In the genomic region with DNA sequence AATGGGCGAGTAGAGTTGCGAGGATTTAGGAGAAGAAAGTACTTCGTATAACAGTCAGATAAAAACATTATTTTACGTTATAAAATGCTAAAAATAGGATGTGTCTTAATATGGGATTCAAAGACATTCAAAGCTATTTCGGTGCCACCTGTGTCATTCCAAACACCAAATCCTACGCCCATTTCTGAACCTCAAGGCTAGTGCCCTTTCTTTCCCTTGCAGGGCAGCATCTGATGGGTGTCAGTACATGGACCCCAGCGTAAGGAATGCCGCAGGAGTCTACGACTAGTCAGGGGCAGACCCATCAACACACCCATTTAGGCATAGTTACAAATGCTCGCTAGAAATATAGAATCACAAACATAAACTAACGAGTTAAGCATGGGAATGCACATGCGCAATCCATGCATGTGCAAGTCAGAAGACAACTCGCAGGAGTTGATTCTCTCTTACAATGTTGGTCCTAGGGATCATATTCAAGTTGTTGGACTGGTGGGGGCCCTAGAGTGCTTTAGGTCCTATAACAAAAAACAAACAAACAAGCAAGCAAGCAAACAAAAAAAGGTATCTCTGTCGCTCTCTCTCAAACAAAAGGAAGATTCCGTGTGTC, we compare ENCODE assay signal across 10 mouse cellular contexts.
DNase-seq lines count a peak whose midpoint lies in the region; ATAC-seq and TF ChIP-seq lines count a peak whose summit lies in the region.
"Had no signal": no experiment of that assay in that cellular context is flagged by ENCODE, and none has a peak within 500 bp of the region (broad histone marks: within the 10 kb centered on the region; RNA-seq: fewer than 3 reads in every experiment).

No protein-coding gene starts in this region.

- no peak for ATAC-seq in heart, embryonic 13.5 days (ENCODE audit: extremely low read depth, insufficient number of reproducible peaks, low FRiP score, low TSS enrichment)
- ATAC-seq in embryonic facial prominence, embryonic 14.5 days (ENCODE audit: low read depth), result no peak
- no peak for ATAC-seq in limb, embryonic 13.5 days (ENCODE audit: low FRiP score, low read depth)

- peaks cover 12% of the 10 kb centered on the region for H3K4me1 ChIP-seq in heart, embryonic 13.5 days
- H3K4me1 ChIP-seq in heart, adult 2 months (ENCODE audit: control insufficient read depth, insufficient read depth, low read length), result peaks cover 2% of the 10 kb centered on the region
- H3K4me1 ChIP-seq in embryonic facial prominence, embryonic 14.5 days (ENCODE audit: control insufficient read depth, insufficient read depth, low read length), result peaks cover 4% of the 10 kb centered on the region
- peaks cover 3% of the 10 kb centered on the region; the same call in 1 of the 2 replicates for H3K4me1 ChIP-seq in limb, embryonic 13.5 days
- no peaks in the 10 kb centered on the region for H3K4me1 ChIP-seq in thymus, adult 2 months (replicated peaks; ENCODE audit: control insufficient read depth, insufficient read depth, low read length)
- H3K4me1 ChIP-seq: liver, embryonic 15.5 days had no signal

- no peaks in the 10 kb centered on the region for H3K9me3 ChIP-seq in heart, embryonic 13.5 days
- H3K9me3 ChIP-seq in embryonic facial prominence, embryonic 14.5 days (ENCODE audit: control insufficient read depth, low read length), result no peaks in the 10 kb centered on the region
- no peaks in the 10 kb centered on the region for H3K9me3 ChIP-seq in limb, embryonic 13.5 days
- H3K9me3 ChIP-seq: liver, embryonic 15.5 days had no signal

- no peak for TF ChIP-seq CTCF in heart, adult 2 months (IDR thresholded peaks at IDR 0.05)
- no peak for TF ChIP-seq CTCF in thymus, adult 2 months (IDR thresholded peaks at IDR 0.05; ENCODE audit: borderline replicate concordance, control insufficient read depth, extremely low read depth, insufficient read depth, low read length, poor library complexity)

- no peak overlapping the region for H3K27ac ChIP-seq in heart, embryonic 13.5 days (replicated peaks)
- H3K27ac ChIP-seq in heart, adult 2 months, result no peak overlapping the region
- H3K27ac ChIP-seq in embryonic facial prominence, embryonic 14.5 days (replicated peaks; ENCODE audit: low read depth, low read length), result no peak overlapping the region
- H3K27ac ChIP-seq in limb, embryonic 13.5 days, result no peak overlapping the region
- H3K27ac ChIP-seq in thymus, adult 2 months (ENCODE audit: control insufficient read depth, insufficient read depth, low read length), result no peak overlapping the region
- H3K27ac ChIP-seq: liver, embryonic 15.5 days had no signal

- H3K79me2 ChIP-seq in heart, adult 2 months (replicated peaks; ENCODE audit: control insufficient read depth, insufficient read depth, low read length), result no peaks in the 10 kb centered on the region

- 39% methylated on average over 15 of the region's 15 CpGs for WGBS in heart, embryonic 13.5 days
- WGBS in heart, adult 2 months, result 51% methylated on average over 15 of the region's 15 CpGs
- WGBS in embryonic facial prominence, embryonic 14.5 days, result 32% methylated on average over 15 of the region's 15 CpGs
- 41% methylated on average over 15 of the region's 15 CpGs for WGBS in limb, embryonic 13.5 days
- WGBS in thymus, adult 2 months, result 71% methylated on average over 15 of the region's 15 CpGs

- no peak for TF ChIP-seq EP300 in heart, adult 2 months (IDR thresholded peaks at IDR 0.05; ENCODE audit: insufficient read depth, low read depth, low read length)

- intact Hi-C loops in heart, adult 2 months (cut with DNase I), result no loop called here

- H3K4me2 ChIP-seq in heart, embryonic 13.5 days, result peak overlapping the region; percentile 74
- peak overlapping the region; percentile 63 for H3K4me2 ChIP-seq in embryonic facial prominence, embryonic 14.5 days (ENCODE audit: low read depth, low read length)
- H3K4me2 ChIP-seq in limb, embryonic 13.5 days (replicated peaks), result peak overlapping the region; percentile 70

- no peak for TF ChIP-seq POLR2A in heart, adult 2 months (IDR thresholded peaks at IDR 0.05; ENCODE audit: insufficient read depth, low read depth, low read length)
- no peak for TF ChIP-seq POLR2A in thymus, adult 2 months (IDR thresholded peaks at IDR 0.05; ENCODE audit: control insufficient read depth, extremely low read depth, insufficient read depth, low read length, poor library complexity)

- H3K36me3 ChIP-seq in heart, embryonic 13.5 days, result no peaks in the 10 kb centered on the region
- no peaks in the 10 kb centered on the region for H3K36me3 ChIP-seq in heart, adult 2 months (ENCODE audit: control insufficient read depth, insufficient read depth, low read length)
- H3K36me3 ChIP-seq in embryonic facial prominence, embryonic 14.5 days (ENCODE audit: control insufficient read depth, insufficient read depth, low read length), result no peaks in the 10 kb centered on the region
- no peaks in the 10 kb centered on the region for H3K36me3 ChIP-seq in limb, embryonic 13.5 days
- H3K36me3 ChIP-seq in thymus, adult 2 months (ENCODE audit: control insufficient read depth, insufficient read depth, low read length), result no peaks in the 10 kb centered on the region
- H3K36me3 ChIP-seq: liver, embryonic 15.5 days had no signal

- no peaks in the 10 kb centered on the region for H3K27me3 ChIP-seq in heart, embryonic 13.5 days (replicated peaks)
- no peaks in the 10 kb centered on the region for H3K27me3 ChIP-seq in heart, adult 2 months (ENCODE audit: control insufficient read depth, insufficient read depth, low read length)
- H3K27me3 ChIP-seq in embryonic facial prominence, embryonic 14.5 days (replicated peaks; ENCODE audit: control insufficient read depth, insufficient read depth, low read length), result no peaks in the 10 kb centered on the region
- H3K27me3 ChIP-seq in limb, embryonic 13.5 days, result no peaks in the 10 kb centered on the region
- H3K27me3 ChIP-seq in thymus, adult 2 months (ENCODE audit: control insufficient read depth, insufficient read depth, low read length), result no peaks in the 10 kb centered on the region
- H3K27me3 ChIP-seq: CH12.LX; liver, embryonic 15.5 days had no signal

- no peak for DNase-seq in heart, adult 2 months
- peak; percentile 34 for DNase-seq in Muller cell, postnatal 12 days (ENCODE audit: inconsistent ontology term)
- no peak for DNase-seq in embryonic facial prominence, embryonic 14.5 days (ENCODE audit: low spot score)
- no peak for DNase-seq in thymus, adult 2 months
- DNase-seq in adrenal gland, postnatal 36 days, result no peak
- DNase-seq in frontal cortex, postnatal 10 days (ENCODE audit: low spot score in 2 of 2), result no peak

- peak overlapping the region; percentile 57 for H3K4me3 ChIP-seq in heart, embryonic 13.5 days
- no peak overlapping the region for H3K4me3 ChIP-seq in heart, adult 2 months
- H3K4me3 ChIP-seq in embryonic facial prominence, embryonic 14.5 days (ENCODE audit: low read depth, low read length), result peak overlapping the region; percentile 49
- no peak overlapping the region for H3K4me3 ChIP-seq in limb, embryonic 13.5 days
- H3K4me3 ChIP-seq in thymus, adult 2 months (ENCODE audit: control insufficient read depth, insufficient read depth, low read length), result no peak overlapping the region

- H3K9ac ChIP-seq in heart, embryonic 13.5 days, result no peak overlapping the region
- no peak overlapping the region for H3K9ac ChIP-seq in heart, adult 2 months (ENCODE audit: low read depth, low read length)
- no peak overlapping the region for H3K9ac ChIP-seq in embryonic facial prominence, embryonic 14.5 days (ENCODE audit: low read depth, low read length)
- no peak overlapping the region for H3K9ac ChIP-seq in limb, embryonic 13.5 days
- H3K9ac ChIP-seq: liver, embryonic 15.5 days had no signal

Comparison
In these comparisons a context has a peak if more than half of its experiments do, and no peak if none do; other contexts are left out.
1. H3K4me3 ChIP-seq: peak in heart, embryonic 13.5 days (single experiment) and embryonic facial prominence, embryonic 14.5 days (single experiment); none in heart, adult 2 months (single experiment), limb, embryonic 13.5 days (single experiment) and thymus, adult 2 months (single experiment).
2. Peak in every context shown above with its lines, with median percentiles within 50 percentile points of each other: H3K4me2 ChIP-seq.